Mouse (Mus musculus) midbrain, embryonic 12.5 days (tissue): ENCODE data around the gene Rin3. TPM values are rescaled to one million over a fixed set of nuclear protein-coding genes. Genes with fewer than 3 reads are reported as not detected.

Experiments
- ATAC-seq: fragments of 200-750 bp; cut with Nextera tagmentation; 2 replicates; pipeline ENCODE4 v1.8.0; 2017; ENCODE audit warnings: low read depth, moderate TSS enrichment, moderate library complexity; ENCODE audit not compliant: low FRiP score
- H3K27ac ChIP-seq: fragments of 300-500 bp; sonication (generic); replicated peaks from 2 replicates; pipeline ENCODE4 v1.5.1; 2016; ENCODE audit warnings: mild to moderate bottlenecking
- H3K27me3 ChIP-seq: fragments of 300-500 bp; sonication (generic); 2 replicates; pipeline ENCODE4 v1.6.1; 2016; ENCODE audit warnings: mild to moderate bottlenecking
- H3K36me3 ChIP-seq: fragments of 300-500 bp; sonication (generic); 2 replicates; pipeline ENCODE4 v1.6.1; 2016
- H3K4me1 ChIP-seq: fragments of 300-500 bp; sonication (generic); 2 replicates; pipeline ENCODE4 v1.6.1; 2016
- H3K4me2 ChIP-seq: fragments of 300-500 bp; sonication (generic); replicated peaks from 2 replicates; pipeline ENCODE4 v1.6.1; 2016; ENCODE audit warnings: mild to moderate bottlenecking, moderate library complexity
- H3K4me3 ChIP-seq: fragments of 300-500 bp; sonication (generic); 2 replicates; pipeline ENCODE4 v1.5.1; 2016; ENCODE audit warnings: mild to moderate bottlenecking
- H3K9ac ChIP-seq: fragments of 300-500 bp; sonication (generic); replicated peaks from 2 replicates; pipeline ENCODE4 v1.6.1; 2016; ENCODE audit warnings: mild to moderate bottlenecking, moderate library complexity
- H3K9me3 ChIP-seq: fragments of 300-500 bp; sonication (generic); 2 replicates; pipeline ENCODE4 v1.6.1; 2016; ENCODE audit warnings: mild to moderate bottlenecking
- WGBS: fragments of 180-500 bp; shearing (Covaris S2); methylation state at CpG from one replicate; pipeline ENCODE4 v1.1.7; 2016; 5-methylcytosine and 5-hydroxymethylcytosine counted together
- polyA plus RNA-seq: library from polyadenylated mRNA; unstranded; fragments of >200 nt; fragmentation: Nextera tagmentation; extraction: Ambion mirVana; gene quantifications from 2 replicates; pipeline ENCODE4 v1.2.1, GENCODE M21; 2016

Rin3 gene
- polyA plus RNA-seq, 1 experiment from 2014 or later = 5.1 TPM

DNA sequence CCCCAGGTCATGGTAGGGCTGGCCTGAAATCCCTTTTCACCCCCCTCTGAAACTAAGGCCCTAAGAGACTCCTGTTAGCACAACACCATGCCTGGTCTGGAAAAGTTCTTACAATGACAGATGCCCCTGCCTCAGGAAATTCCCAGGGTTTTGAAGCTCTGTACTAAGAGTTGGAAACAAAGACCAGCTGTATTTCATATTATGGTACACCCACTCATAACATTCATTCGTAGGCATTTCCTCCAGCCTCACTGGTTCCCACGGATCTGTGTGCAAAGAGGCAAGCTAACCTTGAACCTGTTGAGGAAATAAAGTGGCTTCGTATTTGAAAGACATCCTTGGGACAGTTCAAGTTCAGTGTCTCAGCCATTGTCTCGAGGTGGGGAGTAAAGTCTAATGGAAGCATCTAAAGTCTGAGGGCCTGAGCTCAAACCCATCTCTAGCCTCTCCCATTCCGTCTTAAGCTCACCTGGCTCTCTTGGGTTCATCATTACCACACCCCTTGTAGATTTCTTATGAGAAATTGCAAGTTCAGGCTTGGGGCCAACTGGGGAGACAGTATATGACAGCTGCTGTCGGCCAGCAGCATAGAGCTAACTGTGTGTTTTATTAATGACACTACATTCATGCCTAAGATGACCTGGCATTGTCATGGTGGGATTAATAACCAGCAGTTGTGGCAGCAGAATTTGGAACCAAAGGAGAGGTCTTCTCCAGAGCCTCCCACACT is 41.5 kb downstream of the Rin3 start:
- WGBS = 82% methylated on average over 6 of the region's 6 CpGs
- Histone ChIP-seq H3K9me3 (no peaks in the 10 kb centered on the region), H3K27ac (no peak overlapping the region), H3K36me3 (no peaks in the 10 kb centered on the region), H3K4me1 (no peaks in the 10 kb centered on the region), H3K4me2 (no peak overlapping the region), H3K4me3 (no peak overlapping the region), H3K27me3 (no peaks in the 10 kb centered on the region), H3K9ac (no peak overlapping the region)
- no peak for ATAC-seq

- 90% methylated on average over 2 of the region's 2 CpGs for WGBS
- Histone ChIP-seq H3K9me3 (no peaks in the 10 kb centered on the region), H3K36me3 (no peaks in the 10 kb centered on the region), H3K4me2 (no peak overlapping the region), H3K27ac (no peak overlapping the region), H3K9ac (no peak overlapping the region), H3K4me1 (no peaks in the 10 kb centered on the region), H3K4me3 (no peak overlapping the region), H3K27me3 (no peaks in the 10 kb centered on the region)
- ATAC-seq = no peak
Observed at GRCm38 (mm10) chr12:102324886-102325220, 42.0 kb downstream of the Rin3 start.

DNA sequence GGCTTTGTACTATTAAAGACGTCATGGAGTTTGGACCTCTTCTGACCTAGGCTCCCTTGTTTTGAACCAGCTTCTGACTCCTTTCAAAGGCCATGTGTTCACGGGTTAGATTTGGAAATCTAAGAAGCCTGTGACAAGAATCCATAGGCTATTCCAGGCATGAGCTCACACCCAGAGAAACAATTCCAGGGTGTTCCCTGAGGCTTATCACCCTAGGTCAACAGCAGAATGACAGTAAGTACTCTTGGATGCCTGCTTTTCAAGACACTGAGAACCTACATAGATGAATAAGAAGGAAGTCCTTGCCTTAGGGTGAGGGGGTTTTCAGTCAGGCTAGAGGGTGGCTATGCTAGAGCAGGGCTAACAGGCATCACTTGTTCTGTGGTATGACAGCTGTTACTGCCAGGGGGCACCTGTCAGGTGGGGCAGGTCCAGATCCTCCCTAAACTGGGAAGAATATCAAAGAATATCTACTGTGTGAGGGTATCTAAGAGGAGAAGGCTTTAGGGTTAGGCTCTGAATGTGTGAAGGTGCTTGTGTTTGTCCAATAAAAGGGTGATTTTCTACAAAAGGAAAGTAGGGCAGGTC is 44.0 kb downstream of the Rin3 start:
- 81% methylated on average over 2 of the region's 2 CpGs for WGBS

DNA sequence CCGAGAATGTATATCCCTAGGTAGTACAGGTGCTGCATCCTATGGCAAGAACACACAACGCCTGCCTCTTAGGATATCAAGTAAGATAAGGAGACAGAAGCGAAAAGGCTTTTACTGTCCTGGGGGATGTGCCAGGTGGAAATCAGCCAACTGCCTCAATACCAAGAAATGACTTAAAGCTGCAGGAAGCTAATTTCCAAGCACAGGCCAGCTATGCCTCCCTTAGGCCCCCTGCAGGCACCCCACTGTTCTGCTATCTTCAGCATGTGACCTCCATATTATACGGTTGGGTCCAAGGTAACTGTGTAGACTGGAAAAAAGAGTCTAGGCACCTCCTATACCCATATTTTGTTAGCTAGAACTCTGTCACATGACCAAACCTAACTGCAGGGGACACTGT is 44.7 kb downstream of the Rin3 start:
- 91% methylated on average over 4 of the region's 4 CpGs for WGBS
- no peak overlapping the region for H3K4me2 ChIP-seq
- no peaks in the 10 kb centered on the region for H3K27me3 ChIP-seq
- H3K36me3 ChIP-seq = no peaks in the 10 kb centered on the region
- no peaks in the 10 kb centered on the region for H3K4me1 ChIP-seq
- no peak overlapping the region for H3K4me3 ChIP-seq
- H3K9me3 ChIP-seq = no peaks in the 10 kb centered on the region
- ATAC-seq = no peak
- no peak overlapping the region for H3K9ac ChIP-seq
- no peak overlapping the region for H3K27ac ChIP-seq

More for the DNA sequence above, 44.0 kb downstream of the Rin3 start:
- H3K9me3 ChIP-seq = no peaks in the 10 kb centered on the region
- no peak overlapping the region for H3K4me3 ChIP-seq
- ATAC-seq = no peak
- no peak overlapping the region for H3K27ac ChIP-seq
- no peak overlapping the region for H3K4me2 ChIP-seq
- no peaks in the 10 kb centered on the region for H3K36me3 ChIP-seq
- no peak overlapping the region for H3K9ac ChIP-seq
- H3K4me1 ChIP-seq = no peaks in the 10 kb centered on the region
- H3K27me3 ChIP-seq = no peaks in the 10 kb centered on the region

GRCm38 (mm10) chr12:102328090-102328489 is 45.2 kb downstream of the Rin3 start:
- 91% methylated on average over 4 of the region's 4 CpGs for WGBS
- Histone ChIP-seq H3K9ac (no peak overlapping the region), H3K27ac (no peak overlapping the region), H3K9me3 (no peaks in the 10 kb centered on the region), H3K27me3 (no peaks in the 10 kb centered on the region), H3K36me3 (no peaks in the 10 kb centered on the region), H3K4me2 (no peak overlapping the region), H3K4me3 (no peak overlapping the region), H3K4me1 (no peaks in the 10 kb centered on the region)
- ATAC-seq = no peak

GRCm38 (mm10) chr12:102330188-102330587 is 47.3 kb downstream of the Rin3 start:
- no peaks in the 10 kb centered on the region for H3K9me3 ChIP-seq
- H3K36me3 ChIP-seq = no peaks in the 10 kb centered on the region
- H3K4me2 ChIP-seq = no peak overlapping the region
- H3K27me3 ChIP-seq = no peaks in the 10 kb centered on the region
- no peak for ATAC-seq
- no peak overlapping the region for H3K9ac ChIP-seq
- H3K27ac ChIP-seq = no peak overlapping the region
- H3K4me3 ChIP-seq = no peak overlapping the region
- H3K4me1 ChIP-seq = no peaks in the 10 kb centered on the region
- 93% methylated on average over 4 of the region's 4 CpGs for WGBS

DNA sequence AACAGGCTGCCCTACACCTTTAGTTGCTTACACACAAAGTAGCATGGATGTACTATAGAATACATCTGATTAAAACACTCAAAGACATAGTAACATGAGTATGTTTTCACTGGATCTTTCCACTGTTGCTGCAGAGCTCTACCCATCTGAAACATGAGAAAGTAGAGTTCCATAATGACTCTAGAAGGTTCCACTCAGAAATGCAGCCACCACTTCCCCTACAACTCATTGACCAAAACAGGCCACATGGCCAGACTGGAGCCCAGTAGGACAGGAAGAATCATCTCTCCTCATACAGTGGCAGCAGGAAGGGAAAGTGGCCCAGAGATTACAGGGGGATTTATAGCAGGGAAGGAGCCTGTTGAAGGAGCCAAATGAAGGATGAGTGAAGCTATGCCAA is 47.9 kb downstream of the Rin3 start:
- Histone ChIP-seq H3K4me3 (no peak overlapping the region), H3K9me3 (no peaks in the 10 kb centered on the region), H3K27me3 (no peaks in the 10 kb centered on the region), H3K9ac (no peak overlapping the region), H3K27ac (no peak overlapping the region), H3K4me2 (no peak overlapping the region), H3K4me1 (no peaks in the 10 kb centered on the region), H3K36me3 (no peaks in the 10 kb centered on the region)
- no peak for ATAC-seq

DNA sequence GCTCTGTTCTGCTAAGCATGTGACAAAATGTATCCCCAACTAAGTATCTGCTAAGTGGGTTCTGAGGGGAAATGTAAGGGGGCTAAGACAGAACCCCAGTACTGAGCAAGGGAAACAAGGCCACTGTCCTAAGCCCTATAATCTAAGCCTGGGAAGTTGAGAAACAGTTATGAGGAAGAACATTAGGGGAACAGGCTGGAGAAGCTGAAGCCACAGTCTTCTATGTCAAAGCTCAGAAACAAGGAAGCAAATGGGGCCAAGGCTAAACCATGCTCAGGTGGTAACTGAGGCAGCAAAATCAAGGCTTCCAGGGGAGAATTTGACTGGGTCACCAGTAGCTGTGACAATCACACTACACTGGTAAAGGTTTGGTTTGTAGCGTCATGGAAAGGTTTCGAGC is 50.3 kb downstream of the Rin3 start:
- Histone ChIP-seq H3K27ac (no peak overlapping the region), H3K36me3 (no peaks in the 10 kb centered on the region), H3K9ac (no peak overlapping the region), H3K4me1 (no peaks in the 10 kb centered on the region), H3K4me2 (no peak overlapping the region), H3K4me3 (no peak overlapping the region), H3K27me3 (no peaks in the 10 kb centered on the region), H3K9me3 (no peaks in the 10 kb centered on the region)
- no peak for ATAC-seq
- WGBS = 98% methylated on average over 2 of the region's 2 CpGs

GRCm38 (mm10) chr12:102339085-102339484 is 56.2 kb downstream of the Rin3 start:
- no peak for ATAC-seq
- H3K4me2 ChIP-seq = no peak overlapping the region
- no peaks in the 10 kb centered on the region for H3K27me3 ChIP-seq
- no peaks in the 10 kb centered on the region for H3K4me1 ChIP-seq
- H3K9ac ChIP-seq = no peak overlapping the region
- no peak overlapping the region for H3K4me3 ChIP-seq
- no peaks in the 10 kb centered on the region for H3K36me3 ChIP-seq
- H3K27ac ChIP-seq = no peak overlapping the region
- no peaks in the 10 kb centered on the region for H3K9me3 ChIP-seq
- WGBS = 77% methylated on average over 2 of the region's 2 CpGs

DNA sequence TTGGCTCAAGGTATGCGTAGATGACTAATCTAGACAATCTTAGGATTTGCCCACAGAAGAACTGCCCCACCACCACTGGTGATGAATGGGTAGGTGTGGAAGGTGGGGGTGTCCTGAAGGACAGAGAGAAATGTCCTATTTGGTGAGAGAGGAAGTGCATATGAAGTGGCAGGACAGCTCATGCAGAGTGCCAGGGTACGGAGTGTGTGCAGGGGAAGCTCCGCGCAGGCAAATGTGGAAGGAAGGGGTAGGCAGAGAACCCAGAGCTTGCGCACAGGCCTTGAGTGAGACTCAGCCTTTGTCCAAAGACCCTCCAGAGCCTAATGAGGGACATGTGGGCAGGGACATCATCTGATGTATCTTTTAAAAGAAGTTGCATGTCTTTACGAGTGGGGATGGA is 57.6 kb downstream of the Rin3 start:
- Histone ChIP-seq H3K4me3 (no peak overlapping the region), H3K27ac (no peak overlapping the region), H3K9ac (no peak overlapping the region), H3K36me3 (no peaks in the 10 kb centered on the region), H3K4me1 (no peaks in the 10 kb centered on the region), H3K4me2 (no peak overlapping the region), H3K9me3 (no peaks in the 10 kb centered on the region), H3K27me3 (no peaks in the 10 kb centered on the region)
- ATAC-seq = no peak
- WGBS = 92% methylated on average over 6 of the region's 6 CpGs

GRCm38 (mm10) chr12:102342147-102342546 is 59.3 kb downstream of the Rin3 start:
- Histone ChIP-seq H3K36me3 (no peaks in the 10 kb centered on the region), H3K9ac (no peak overlapping the region), H3K4me3 (no peak overlapping the region), H3K27me3 (no peaks in the 10 kb centered on the region), H3K27ac (no peak overlapping the region), H3K4me2 (no peak overlapping the region), H3K9me3 (no peaks in the 10 kb centered on the region), H3K4me1 (no peaks in the 10 kb centered on the region)
- no peak for ATAC-seq
- WGBS = 65% methylated on average over 2 of the region's 2 CpGs

DNA sequence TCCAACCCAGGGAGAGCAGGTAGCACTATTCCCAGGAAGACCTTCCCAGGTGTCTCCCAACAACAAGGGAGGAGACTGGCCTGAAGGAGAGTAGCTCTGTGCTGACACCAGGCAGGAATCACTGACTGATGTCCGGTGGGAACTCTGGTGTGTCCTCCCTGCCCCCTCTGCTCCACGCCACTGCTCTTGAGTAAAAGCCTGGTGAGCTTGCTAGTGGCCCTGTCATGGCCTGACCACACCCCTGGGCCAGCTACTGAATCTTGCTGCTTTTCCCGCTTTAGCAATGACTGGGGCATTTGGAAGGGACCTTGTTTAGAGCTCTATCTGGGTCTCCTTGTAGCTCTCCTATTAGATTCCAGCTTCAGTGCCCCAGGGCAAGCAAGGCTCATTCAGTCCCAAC is 59.8 kb downstream of the Rin3 start:
- no peaks in the 10 kb centered on the region for H3K27me3 ChIP-seq

More for the DNA sequence above, 59.8 kb downstream of the Rin3 start:
- H3K27ac ChIP-seq = no peak overlapping the region
- WGBS = 56% methylated on average over 3 of the region's 3 CpGs
- no peak overlapping the region for H3K9ac ChIP-seq
- ATAC-seq = no peak
- H3K36me3 ChIP-seq = no peaks in the 10 kb centered on the region
- no peaks in the 10 kb centered on the region for H3K4me1 ChIP-seq
- no peak overlapping the region for H3K4me3 ChIP-seq
- no peaks in the 10 kb centered on the region for H3K9me3 ChIP-seq
- no peak overlapping the region for H3K4me2 ChIP-seq
